Comparison of ENCODE assay signal across 11 mouse cellular contexts in the genomic region with DNA sequence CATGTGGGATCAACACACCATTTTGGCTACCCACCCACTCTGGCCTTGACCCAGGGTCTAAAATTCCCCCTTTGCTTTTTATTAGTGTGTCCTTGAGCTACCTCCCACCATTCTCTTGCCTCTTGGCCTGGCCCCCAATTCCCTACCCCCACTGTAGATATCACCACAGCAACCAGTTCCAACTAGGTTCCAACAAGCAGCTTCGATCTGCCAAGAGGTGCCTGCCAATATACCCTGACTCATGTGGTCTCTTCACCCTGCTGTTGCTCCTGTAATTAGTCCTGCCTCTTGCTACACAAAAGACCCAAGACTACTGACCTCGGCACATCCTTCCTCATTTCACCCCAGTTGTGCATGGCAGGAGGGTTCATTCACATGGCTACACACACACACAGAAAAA. TPM values are rescaled to one million over a fixed set of nuclear protein-coding genes. Genes with fewer than 3 reads are reported as not detected.
DNase-seq lines count a peak whose midpoint lies in the region; ATAC-seq and TF ChIP-seq lines count a peak whose summit lies in the region.
"Had no signal": no experiment of that assay in that cellular context is flagged by ENCODE, and none has a peak within 500 bp of the region (broad histone marks: within the 10 kb centered on the region; RNA-seq: fewer than 3 reads in every experiment).

No protein-coding gene starts in this region.

- ATAC-seq in liver, postnatal 0 days = no peak
- peak; percentile 29 to 34; a peak in 2 of 4 replicates for ATAC-seq in hematopoietic stem cell, adult 5-6 weeks (replicated peaks in 1 of 2; ENCODE audit: insufficient read depth in 1 of 2, low FRiP score in 2 of 2, low TSS enrichment in 1 of 2, low read depth in 1 of 2, poor library complexity in 2 of 2, severe bottlenecking in 2 of 2)
- peak; percentile 35 for ATAC-seq in midbrain, embryonic 13.5 days
- ATAC-seq: liver, embryonic 12.5 days had no signal

- peak; percentile 12 for DNase-seq in liver, adult 2 months (ENCODE audit: extremely low read depth, low read depth, low spot score)
- DNase-seq in liver, postnatal 0 days = no peak
- peak; percentile 49 for DNase-seq in brain, adult 2 months (ENCODE audit: low read depth, low spot score)
- DNase-seq in thymus, postnatal 0 days (ENCODE audit: low spot score) = no peak
- no peak for DNase-seq in embryo, embryonic 9.5 days (ENCODE audit: extremely low spot score)
- DNase-seq in embryo, embryonic 10.5 days (ENCODE audit: low spot score) = no peak
- DNase-seq: thymus, postnatal 25 days had no signal

- no peaks in the 10 kb centered on the region for H3K27me3 ChIP-seq in liver, adult 2 months (ENCODE audit: control insufficient read depth, insufficient read depth, low read length)
- H3K27me3 ChIP-seq in liver, postnatal 0 days (ENCODE audit: insufficient read depth, low read length) = no peaks in the 10 kb centered on the region
- H3K27me3 ChIP-seq in midbrain, embryonic 13.5 days = peaks cover 3% of the 10 kb centered on the region; the same call in 1 of the 2 replicates

- H3K36me3 ChIP-seq in liver, adult 2 months (ENCODE audit: control insufficient read depth, insufficient read depth, low read length) = no peaks in the 10 kb centered on the region
- no peaks in the 10 kb centered on the region for H3K36me3 ChIP-seq in liver, postnatal 0 days (replicated peaks; ENCODE audit: insufficient read depth, low read length)
- no peaks in the 10 kb centered on the region for H3K36me3 ChIP-seq in midbrain, embryonic 13.5 days
- H3K36me3 ChIP-seq: heart, embryonic 10.5 days; liver, embryonic 12.5 days had no signal

- TF ChIP-seq POLR2A in liver, adult 2 months (IDR thresholded peaks at IDR 0.05; ENCODE audit: extremely low read depth, insufficient read depth, low read length) = no peak

- no peak overlapping the region for H3K9ac ChIP-seq in liver, adult 2 months (ENCODE audit: low read depth, low read length)
- no peak overlapping the region for H3K9ac ChIP-seq in liver, postnatal 0 days (replicated peaks)
- H3K9ac ChIP-seq in midbrain, embryonic 13.5 days (replicated peaks) = no peak overlapping the region
- H3K9ac ChIP-seq: liver, embryonic 12.5 days had no signal

- no peak for TF ChIP-seq CTCF in liver, adult 2 months (IDR thresholded peaks at IDR 0.05; ENCODE audit: low read depth, low read length)
- no peak for TF ChIP-seq CTCF in liver, postnatal 0 days (IDR thresholded peaks at IDR 0.05; ENCODE audit: low read depth)

- peaks cover 6% of the 10 kb centered on the region for H3K4me1 ChIP-seq in liver, adult 2 months (ENCODE audit: control insufficient read depth, insufficient read depth, low read length)
- H3K4me1 ChIP-seq in liver, postnatal 0 days (ENCODE audit: insufficient read depth) = no peaks in the 10 kb centered on the region
- H3K4me1 ChIP-seq in midbrain, embryonic 13.5 days (replicated peaks) = peaks cover 54% of the 10 kb centered on the region

- no peak overlapping the region for H3K4me3 ChIP-seq in liver, adult 2 months (ENCODE audit: insufficient read depth, low read depth, low read length)
- H3K4me3 ChIP-seq in liver, postnatal 0 days (ENCODE audit: low read depth, low read length) = no peak overlapping the region
- H3K4me3 ChIP-seq in midbrain, embryonic 13.5 days (replicated peaks) = no peak overlapping the region
- H3K4me3 ChIP-seq: heart, embryonic 10.5 days; liver, embryonic 12.5 days had no signal

- WGBS in liver, adult 2 months = 6% methylated on average over 2 of the region's 2 CpGs
- 9% methylated on average over 2 of the region's 2 CpGs for WGBS in liver, postnatal 0 days (ENCODE audit: insufficient replicate concordance)
- 9% methylated on average over 2 of the region's 2 CpGs for WGBS in midbrain, embryonic 13.5 days

- H3K79me2 ChIP-seq in liver, adult 2 months (ENCODE audit: control insufficient read depth, insufficient read depth, low read length) = no peaks in the 10 kb centered on the region

- TF ChIP-seq EP300 in liver, postnatal 0 days (IDR thresholded peaks at IDR 0.05; ENCODE audit: low read depth) = no peak

- H3K9me3 ChIP-seq in liver, postnatal 0 days (ENCODE audit: low read length) = no peaks in the 10 kb centered on the region
- no peaks in the 10 kb centered on the region for H3K9me3 ChIP-seq in midbrain, embryonic 13.5 days
- H3K9me3 ChIP-seq: heart, embryonic 10.5 days; liver, embryonic 12.5 days had no signal

- no peak overlapping the region for H3K27ac ChIP-seq in liver, adult 2 months (replicated peaks; ENCODE audit: insufficient read depth, low read depth, low read length)
- no peak overlapping the region for H3K27ac ChIP-seq in liver, postnatal 0 days (ENCODE audit: low read depth)
- H3K27ac ChIP-seq in midbrain, embryonic 13.5 days = peak overlapping the region; percentile 67
- H3K27ac ChIP-seq: heart, embryonic 10.5 days; liver, embryonic 12.5 days had no signal

- no peak overlapping the region for H3K4me2 ChIP-seq in liver, postnatal 0 days (ENCODE audit: low read depth, low read length)
- no peak overlapping the region for H3K4me2 ChIP-seq in midbrain, embryonic 13.5 days (replicated peaks)
- H3K4me2 ChIP-seq: liver, embryonic 12.5 days had no signal

RNA-seq across cellular contexts. Expression of a gene that starts 21.5 kb away (rescaled TPM):
- not detected in 2 replicates for total RNA-seq in liver, adult 2 months (2014; rRNA removed)
- not detected in 2 replicates for polyA plus RNA-seq in liver, adult 2 months (2012; rRNA removed)
- not detected in 2 replicates for polyA plus RNA-seq in liver, postnatal 0 days (2015; fragmentation: Nextera tagmentation; extraction: Ambion mirVana)
- not detected in 2 replicates for total RNA-seq in hematopoietic stem cell, adult 5-6 weeks (2017)
- 8.1 and 9.9 TPM in 2 replicates for polyA plus RNA-seq in midbrain, embryonic 13.5 days (2015; fragmentation: Nextera tagmentation; extraction: Ambion mirVana)
- polyA plus RNA-seq in thymus, postnatal 0 days (2015; fragmentation: Nextera tagmentation; extraction: Ambion mirVana) = 0.94 and 1.1 TPM in 2 replicates

RNA-seq across cellular contexts. Expression of a gene that starts 33.5 kb away (rescaled TPM):
- not detected in 2 replicates for total RNA-seq in liver, adult 2 months (2014; rRNA removed)
- not detected in 2 replicates for polyA plus RNA-seq in liver, adult 2 months (2012; rRNA removed)
- not detected in 2 replicates for polyA plus RNA-seq in liver, postnatal 0 days (2015; fragmentation: Nextera tagmentation; extraction: Ambion mirVana)
- not detected in 2 replicates for total RNA-seq in hematopoietic stem cell, adult 5-6 weeks (2017)
- 0.73 and 0.80 TPM in 2 replicates for polyA plus RNA-seq in midbrain, embryonic 13.5 days (2015; fragmentation: Nextera tagmentation; extraction: Ambion mirVana)
- 0.27 and 1.1 TPM in 2 replicates for polyA plus RNA-seq in thymus, postnatal 0 days (2015; fragmentation: Nextera tagmentation; extraction: Ambion mirVana)
- polyA plus RNA-seq: heart, embryonic 10.5 days; liver, embryonic 12.5 days had no signal

Comparison
In these comparisons a context has a peak if more than half of its experiments do, and no peak if none do; other contexts are left out.
1. DNase-seq: peak in liver, adult 2 months (single experiment) and brain, adult 2 months (single experiment); none in liver, postnatal 0 days (single experiment), thymus, postnatal 0 days (single experiment), embryo, embryonic 9.5 days (single experiment) and embryo, embryonic 10.5 days (single experiment).